Mouse (Mus musculus): ENCODE measurements at regions not wholly inside any gene's neighbourhood (a gene's known extent, or its start where the extent isn't known, plus 50 kb on each side); places are given as distances from the start of the nearest gene placed in this dataset.
"Not testable (repeated sequence)": the region's sequence is repeated elsewhere in the genome, so short reads cannot be mapped to it uniquely, and the experiment has no call there.

GRCm38 (mm10) chr13:6889446-6889845 is 240.9 kb upstream of the Pfkp start:
- not testable (repeated sequence) for H3K27me3 ChIP-seq (ENCODE audit: control insufficient read depth, insufficient read depth, low read length, poor library complexity, severe bottlenecking); H3K36me3 ChIP-seq (ENCODE audit: control insufficient read depth, insufficient read depth, low read length, poor library complexity, severe bottlenecking)
- peak; percentile 89 for DNase-seq (ENCODE audit: low read depth, low spot score)

GRCm38 (mm10) chr13:6888381-6888780 is 239.8 kb upstream of the Pfkp start:
- H3K27me3 ChIP-seq (ENCODE audit: control insufficient read depth, insufficient read depth, low read length, poor library complexity, severe bottlenecking), result no peaks in the 10 kb centered on the region
- peak; percentile 56 for DNase-seq (ENCODE audit: low read depth, low spot score)
- no peaks in the 10 kb centered on the region for H3K36me3 ChIP-seq (ENCODE audit: control insufficient read depth, insufficient read depth, low read length, poor library complexity, severe bottlenecking)

- no peaks in the 10 kb centered on the region for H3K27me3 ChIP-seq (ENCODE audit: control insufficient read depth, insufficient read depth, low read length, poor library complexity, severe bottlenecking)
- no peak for DNase-seq (ENCODE audit: low read depth, low spot score)
- no peaks in the 10 kb centered on the region for H3K36me3 ChIP-seq (ENCODE audit: control insufficient read depth, insufficient read depth, low read length, poor library complexity, severe bottlenecking)
These were observed 228.7 kb upstream of the Pfkp start for GRCm38 (mm10) chr13:6877018-6877901.

DNA sequence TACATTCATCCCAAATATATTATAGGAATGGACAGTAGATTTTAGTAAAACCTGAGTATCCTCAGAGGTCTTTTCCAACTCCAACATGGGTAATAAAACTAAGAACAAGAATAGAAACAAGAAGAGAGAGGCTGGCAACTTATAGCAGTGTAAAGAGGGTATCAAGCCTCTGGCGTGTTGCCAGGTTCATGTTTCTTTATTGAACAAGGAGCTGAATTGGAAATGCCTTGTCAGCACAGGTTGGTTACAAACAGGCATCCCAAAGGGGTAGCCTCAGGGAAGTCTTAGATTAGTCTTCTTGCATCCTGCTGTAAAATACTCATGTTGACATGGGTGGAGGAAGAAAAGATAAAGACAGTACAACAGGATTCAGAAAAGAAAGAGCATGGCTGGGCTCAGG is 213.6 kb upstream of the Pfkp start:
- Histone ChIP-seq H3K27me3 (ENCODE audit: control insufficient read depth, insufficient read depth, low read length, poor library complexity, severe bottlenecking) (no peaks in the 10 kb centered on the region), H3K36me3 (ENCODE audit: control insufficient read depth, insufficient read depth, low read length, poor library complexity, severe bottlenecking) (no peaks in the 10 kb centered on the region)
- DNase-seq (ENCODE audit: low read depth, low spot score), result no peak

DNA sequence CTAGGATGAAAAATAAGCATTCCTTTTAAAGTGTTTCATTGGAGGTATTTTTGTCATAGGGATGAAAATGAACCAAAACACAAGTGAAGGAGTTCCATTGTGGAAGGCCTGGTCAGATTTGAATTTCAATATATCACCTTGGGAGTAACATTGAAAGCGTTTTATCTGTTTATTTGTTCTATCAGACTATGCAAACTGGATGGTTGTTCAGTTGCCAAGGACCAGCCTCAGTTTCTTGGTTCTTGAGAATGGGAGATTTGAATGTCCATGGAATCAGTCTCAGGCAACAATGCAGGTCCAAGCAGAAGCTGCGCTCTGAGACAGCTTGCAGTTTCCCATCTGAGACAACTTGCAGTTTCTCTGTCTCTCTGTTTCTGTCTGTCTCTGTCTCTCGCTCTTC is 211.0 kb upstream of the Pfkp start:
- no peak for DNase-seq (ENCODE audit: low read depth, low spot score)

GRCm38 (mm10) chr13:6855199-6856148 is 206.9 kb upstream of the Pfkp start:
- Histone ChIP-seq H3K27me3 (ENCODE audit: control insufficient read depth, insufficient read depth, low read length, poor library complexity, severe bottlenecking) (no peaks in the 10 kb centered on the region), H3K36me3 (ENCODE audit: control insufficient read depth, insufficient read depth, low read length, poor library complexity, severe bottlenecking) (no peaks in the 10 kb centered on the region)
- DNase-seq (ENCODE audit: low read depth, low spot score), result no peak

More for the DNA sequence above, 211.0 kb upstream of the Pfkp start:
- H3K36me3 ChIP-seq (ENCODE audit: control insufficient read depth, insufficient read depth, low read length, poor library complexity, severe bottlenecking), result no peaks in the 10 kb centered on the region
- no peaks in the 10 kb centered on the region for H3K27me3 ChIP-seq (ENCODE audit: control insufficient read depth, insufficient read depth, low read length, poor library complexity, severe bottlenecking)

DNA sequence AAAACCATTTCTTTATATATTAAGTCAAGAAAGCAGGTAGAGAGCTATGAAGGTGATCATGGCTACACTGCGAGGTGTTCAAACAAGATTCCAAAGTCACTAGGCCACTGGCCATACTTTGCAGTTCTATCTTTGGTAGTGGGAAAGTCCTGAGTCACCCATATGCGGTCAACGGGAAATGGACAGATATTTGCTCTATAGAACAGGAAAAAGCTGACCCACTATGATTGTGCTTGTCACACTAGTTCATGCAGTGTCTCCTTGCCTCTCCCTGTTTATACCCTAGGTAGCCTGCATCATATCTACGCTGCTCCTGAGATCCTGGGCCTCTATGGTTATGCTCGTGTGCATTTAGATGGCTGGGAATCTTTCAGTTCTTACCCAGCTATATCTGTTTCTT is 188.9 kb upstream of the Pfkp start:
- H3K36me3 ChIP-seq (ENCODE audit: control insufficient read depth, insufficient read depth, low read length, poor library complexity, severe bottlenecking), result no peaks in the 10 kb centered on the region
- no peaks in the 10 kb centered on the region for H3K27me3 ChIP-seq (ENCODE audit: control insufficient read depth, insufficient read depth, low read length, poor library complexity, severe bottlenecking)
- no peak for DNase-seq (ENCODE audit: low read depth, low spot score)

DNA sequence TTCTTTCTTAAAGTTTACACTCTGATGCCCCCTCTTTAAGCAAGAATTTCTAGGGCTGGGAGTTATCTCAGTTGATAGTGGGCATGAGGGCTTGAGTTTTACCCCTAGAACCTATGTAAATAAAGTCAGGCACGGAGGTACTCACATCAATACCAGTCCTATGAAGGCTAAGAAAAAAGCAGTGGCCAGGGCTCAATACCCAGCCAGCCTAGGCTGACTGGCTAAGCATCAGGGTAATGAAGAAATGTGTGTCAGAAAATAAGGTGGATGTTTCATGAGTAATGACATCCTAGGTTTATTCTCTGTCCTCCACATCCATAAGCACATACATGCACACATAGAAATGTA is 188.5 kb upstream of the Pfkp start:
- H3K36me3 ChIP-seq (ENCODE audit: control insufficient read depth, insufficient read depth, low read length, poor library complexity, severe bottlenecking), result no peaks in the 10 kb centered on the region
- H3K27me3 ChIP-seq (ENCODE audit: control insufficient read depth, insufficient read depth, low read length, poor library complexity, severe bottlenecking), result no peaks in the 10 kb centered on the region
- no peak for DNase-seq (ENCODE audit: low read depth, low spot score)

DNA sequence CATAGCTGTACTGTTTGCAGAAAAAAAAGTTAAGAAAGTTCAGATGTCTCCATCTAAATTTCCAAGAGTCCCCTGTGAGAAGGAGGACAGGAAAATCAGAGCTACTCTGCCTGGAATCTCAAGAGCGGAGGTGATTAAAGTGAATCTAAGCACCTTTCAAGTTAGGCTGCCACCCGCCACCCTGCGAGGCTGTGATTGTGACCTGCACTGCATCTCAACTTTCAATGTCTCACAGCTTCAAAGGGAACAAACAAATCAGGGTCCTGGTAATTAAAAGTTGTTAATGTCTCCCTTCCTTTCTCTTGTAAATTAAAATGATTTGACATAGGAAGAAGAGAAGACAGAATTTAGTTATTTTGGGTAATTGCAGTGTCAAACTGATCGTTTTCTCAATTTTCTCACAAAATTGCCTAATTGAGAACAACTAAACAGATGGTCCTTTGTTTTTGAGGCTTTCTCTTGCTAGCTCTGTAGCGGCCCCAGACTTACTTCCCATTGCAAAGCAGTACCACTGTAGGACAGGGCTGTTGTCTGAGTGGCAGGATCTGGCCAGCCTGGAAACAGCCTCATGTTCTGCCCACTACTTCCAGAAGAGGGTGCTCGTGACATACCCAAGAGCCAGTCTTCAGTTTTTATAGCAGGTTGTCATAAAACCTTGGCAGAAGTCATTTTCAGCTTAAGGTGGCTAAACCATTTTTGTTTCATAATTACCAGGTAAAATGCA is 187.9 kb upstream of the Pfkp start:
- Histone ChIP-seq H3K36me3 (ENCODE audit: control insufficient read depth, insufficient read depth, low read length, poor library complexity, severe bottlenecking) (no peaks in the 10 kb centered on the region), H3K27me3 (ENCODE audit: control insufficient read depth, insufficient read depth, low read length, poor library complexity, severe bottlenecking) (no peaks in the 10 kb centered on the region)
- DNase-seq (ENCODE audit: low read depth, low spot score), result peak; percentile 74

DNA sequence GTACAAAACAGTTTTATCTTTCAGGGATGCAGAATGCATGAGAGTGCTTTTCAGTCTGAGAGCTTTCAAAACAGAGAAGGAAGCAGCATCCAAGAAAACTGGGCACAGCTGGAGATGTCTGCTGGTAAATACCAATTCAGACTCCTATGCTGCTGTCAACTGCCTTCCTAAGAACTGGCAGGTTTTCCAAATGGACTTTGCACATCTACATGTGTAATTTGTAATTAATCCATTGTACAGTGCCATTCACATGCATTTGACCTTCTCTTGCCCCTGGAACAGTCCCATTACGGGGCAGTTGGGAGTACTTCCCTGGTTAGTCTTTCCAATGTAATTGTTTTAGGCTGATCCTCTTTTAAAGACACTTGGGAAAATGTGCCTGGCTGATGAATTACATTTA is 181.3 kb upstream of the Pfkp start:
- DNase-seq (ENCODE audit: low read depth, low spot score), result no peak
- no peaks in the 10 kb centered on the region for H3K36me3 ChIP-seq (ENCODE audit: control insufficient read depth, insufficient read depth, low read length, poor library complexity, severe bottlenecking)
- no peaks in the 10 kb centered on the region for H3K27me3 ChIP-seq (ENCODE audit: control insufficient read depth, insufficient read depth, low read length, poor library complexity, severe bottlenecking)

DNA sequence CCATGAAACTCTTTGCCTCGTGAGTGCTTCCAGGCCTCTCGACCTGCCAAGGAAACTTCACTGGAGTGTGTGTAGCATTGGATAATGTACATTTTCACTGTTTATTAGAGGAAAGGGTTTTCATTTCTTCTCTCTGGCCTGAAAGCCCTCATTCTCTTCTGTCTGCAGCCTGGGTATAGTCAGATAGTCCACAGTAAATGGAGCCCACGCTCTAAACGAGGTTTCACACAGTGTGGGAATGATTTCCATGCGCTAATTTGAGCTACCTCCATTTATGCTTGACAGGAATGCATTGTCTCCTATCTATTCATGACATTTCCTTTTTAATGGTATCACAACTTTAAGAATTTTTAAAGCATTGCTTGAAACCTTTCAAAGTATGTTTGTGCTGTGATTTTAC is 180.8 kb upstream of the Pfkp start:
- DNase-seq (ENCODE audit: low read depth, low spot score), result no peak
- no peaks in the 10 kb centered on the region for H3K27me3 ChIP-seq (ENCODE audit: control insufficient read depth, insufficient read depth, low read length, poor library complexity, severe bottlenecking)
- no peaks in the 10 kb centered on the region for H3K36me3 ChIP-seq (ENCODE audit: control insufficient read depth, insufficient read depth, low read length, poor library complexity, severe bottlenecking)

DNA sequence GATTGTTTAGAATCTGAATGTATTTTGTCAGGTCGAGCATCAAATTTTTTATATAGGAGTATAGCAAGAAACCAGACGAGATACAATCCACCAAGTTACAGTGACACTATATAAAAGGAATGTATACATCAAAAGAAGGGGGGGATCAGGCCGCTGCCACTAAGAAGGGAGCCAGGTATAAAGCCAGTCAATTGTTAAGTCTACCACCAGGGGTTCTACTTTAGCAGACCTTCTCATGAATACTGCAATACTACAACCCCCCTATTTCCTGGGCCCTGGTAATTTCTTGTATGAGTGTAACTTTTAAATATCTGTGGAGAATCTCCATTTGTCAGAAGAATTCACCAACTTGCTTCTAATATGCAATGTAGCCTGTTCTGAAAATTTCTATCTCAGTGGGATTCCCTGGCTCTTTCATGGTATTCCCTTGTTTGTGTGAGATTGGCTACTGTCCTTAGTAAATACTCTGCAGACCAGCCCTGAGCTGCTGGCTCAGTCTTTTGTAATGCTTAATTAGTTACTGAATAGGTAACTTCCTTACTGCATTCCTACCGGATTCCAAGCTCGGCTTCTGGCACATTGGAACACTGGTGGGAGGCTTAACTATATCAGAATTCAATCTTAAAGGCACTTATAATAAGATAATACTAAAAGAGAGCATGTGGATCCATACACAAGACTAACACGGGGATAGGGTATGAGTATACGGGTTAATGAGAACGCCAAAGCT is 180.2 kb upstream of the Pfkp start:
- DNase-seq (ENCODE audit: low read depth, low spot score), result not testable (repeated sequence)

DNA sequence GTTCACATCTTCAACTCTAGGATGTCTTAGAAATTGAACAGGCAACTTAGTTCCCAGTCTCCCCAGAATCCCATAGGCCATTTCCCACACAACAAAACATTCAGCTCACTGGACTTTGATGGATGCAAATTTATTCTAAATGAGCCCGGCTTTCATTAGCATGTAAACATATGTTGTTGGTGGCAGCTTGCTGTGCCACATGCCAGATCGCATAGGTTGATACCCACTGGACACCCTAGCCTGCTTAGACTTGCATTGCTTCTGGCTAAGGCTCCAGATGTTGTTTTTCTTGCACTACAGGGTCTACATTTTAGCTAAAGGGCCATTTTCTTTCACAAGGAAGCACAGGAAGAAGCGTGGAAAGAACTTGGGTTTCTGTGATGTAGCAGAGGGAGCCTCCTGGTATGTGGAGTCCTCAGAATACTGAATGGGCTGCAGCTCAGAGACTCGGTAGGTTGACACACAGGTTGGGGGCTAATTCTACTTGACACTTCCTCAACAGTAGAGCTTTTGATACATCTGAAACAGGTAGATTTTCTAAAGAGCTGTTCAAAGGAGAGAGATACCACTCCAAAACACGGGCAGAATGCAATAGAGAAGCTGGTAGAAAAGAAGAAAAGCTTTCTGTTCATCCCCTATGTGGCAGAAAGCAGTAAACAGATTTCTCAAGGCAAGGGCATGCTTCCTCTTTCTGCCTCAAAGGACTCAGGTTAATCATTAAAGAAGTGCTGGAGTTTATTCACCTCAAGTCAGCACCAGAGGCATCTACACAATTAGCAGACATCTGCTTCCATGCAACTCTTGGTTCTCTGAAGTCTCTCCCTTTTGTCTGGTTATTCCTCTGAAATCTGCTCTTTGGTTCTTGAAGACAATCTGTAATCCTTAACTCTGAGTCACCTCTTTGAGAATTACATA is 153.9 kb upstream of the Pfkp start:
- no peaks in the 10 kb centered on the region for H3K27me3 ChIP-seq (ENCODE audit: control insufficient read depth, insufficient read depth, low read length, poor library complexity, severe bottlenecking)
- H3K36me3 ChIP-seq (ENCODE audit: control insufficient read depth, insufficient read depth, low read length, poor library complexity, severe bottlenecking), result no peaks in the 10 kb centered on the region
- DNase-seq (ENCODE audit: low read depth, low spot score), result no peak

More for the DNA sequence above, 180.2 kb upstream of the Pfkp start:
- not testable (repeated sequence) for H3K27me3 ChIP-seq (ENCODE audit: control insufficient read depth, insufficient read depth, low read length, poor library complexity, severe bottlenecking); H3K36me3 ChIP-seq (ENCODE audit: control insufficient read depth, insufficient read depth, low read length, poor library complexity, severe bottlenecking)
